Mouse (Mus musculus) left cerebral cortex, postnatal 4 days (tissue): ENCODE measurements at regions not wholly inside any gene's neighbourhood (a gene's known extent, or its start where the extent isn't known, plus 50 kb on each side); places are given as distances from the start of the nearest gene placed in this dataset.
A peak's percentile ranks its signal among the peaks of the same experiment; 100 is the strongest.

Source experiments
- DNase-seq: peaks from one replicate; pipeline ENCODE4 v3.0.0-alpha.2; 2022
- intact Hi-C: fragments of 180-260 bp; cut with DNase I; formaldehyde crosslinking; loops from one replicate; pipeline ENCODE4 v1.15.1; 2025

- intact Hi-C loops, result no loop called here
- DNase-seq, result no peak
These were observed 128.7 kb upstream of the Fam241a start for GRCm38 (mm10) chr3:128024856-128025255.

GRCm38 (mm10) chr3:128014909-128015308 is 118.8 kb upstream of the Fam241a start:
- no peak for DNase-seq
- intact Hi-C loops, result no loop called here

- no peak for DNase-seq
These were observed 106.9 kb upstream of the Fam241a start for GRCm38 (mm10) chr3:128002905-128003641.

GRCm38 (mm10) chr3:128001924-128002501 is 105.9 kb upstream of the Fam241a start:
- intact Hi-C loops, result loop anchor here (5.0 to 10.0 kb wide), 4 partner anchors 340 to 1693 kb away; no protein-coding TSS in a partner anchor
- DNase-seq, result peak; percentile 43

More at GRCm38 (mm10) chr3:128002905-128003641, 106.9 kb upstream of the Fam241a start:
- intact Hi-C loops, result loop anchor here (5.0 to 10.0 kb wide), 4 partner anchors 339 to 1692 kb away; no protein-coding TSS in a partner anchor

- DNase-seq, result no peak
- intact Hi-C loops, result no loop called here
These were observed 99.6 kb upstream of the Fam241a start for GRCm38 (mm10) chr3:127995678-127996077.

GRCm38 (mm10) chr3:127987583-127987982 is 91.5 kb upstream of the Fam241a start:
- intact Hi-C loops, result no loop called here
- DNase-seq, result no peak

GRCm38 (mm10) chr3:127985165-127985564 is 89.0 kb upstream of the Fam241a start:
- intact Hi-C loops, result no loop called here

GRCm38 (mm10) chr3:127977240-127977639 is 81.1 kb upstream of the Fam241a start:
- intact Hi-C loops, result no loop called here
- DNase-seq, result no peak

More at GRCm38 (mm10) chr3:127985165-127985564, 89.0 kb upstream of the Fam241a start:
- DNase-seq, result no peak

- DNase-seq, result peak; percentile 71
- intact Hi-C loops, result no loop called here
These were observed 74.8 kb upstream of the Fam241a start for GRCm38 (mm10) chr3:127970891-127971290.

GRCm38 (mm10) chr3:127967170-127967569 is 71.0 kb upstream of the Fam241a start:
- DNase-seq, result no peak
- intact Hi-C loops, result no loop called here

GRCm38 (mm10) chr3:127966214-127966613 is 70.1 kb upstream of the Fam241a start:
- no peak for DNase-seq
- intact Hi-C loops, result no loop called here

- DNase-seq, result no peak
- intact Hi-C loops, result loop anchor here (10.0 kb wide), 1 partner anchor 634 kb away; no protein-coding TSS in a partner anchor
These were observed 63.0 kb upstream of the Fam241a start for GRCm38 (mm10) chr3:127958919-127959684.

GRCm38 (mm10) chr3:127954856-127955255 is 58.7 kb upstream of the Fam241a start:
- intact Hi-C loops, result loop anchor here (10.0 kb wide), 1 partner anchor 630 kb away; no protein-coding TSS in a partner anchor

GRCm38 (mm10) chr3:127953610-127954009 is 57.5 kb upstream of the Fam241a start:
- DNase-seq, result no peak
- intact Hi-C loops, result loop anchor here (10.0 kb wide), 1 partner anchor 629 kb away; no protein-coding TSS in a partner anchor

More at GRCm38 (mm10) chr3:127954856-127955255, 58.7 kb upstream of the Fam241a start:
- DNase-seq, result no peak

- intact Hi-C loops, result loop anchor here (2.0 to 10.0 kb wide), 3 partner anchors 97 to 374 kb away; no protein-coding TSS in a partner anchor
These were observed 52.9 kb upstream of the Fam241a start for GRCm38 (mm10) chr3:127948898-127949620.

GRCm38 (mm10) chr3:127948326-127948725 is 52.2 kb upstream of the Fam241a start:
- intact Hi-C loops, result loop anchor here (2.0 to 10.0 kb wide), 3 partner anchors 96 to 374 kb away; no protein-coding TSS in a partner anchor
- DNase-seq, result no peak

More at GRCm38 (mm10) chr3:127948898-127949620, 52.9 kb upstream of the Fam241a start:
- peak; percentile 21 for DNase-seq
